Mouse (Mus musculus) liver, embryonic 14.5 days (tissue): ENCODE measurements around the gene Slc24a1.

Experiments used
- CTCF ChIP-seq: IDR thresholded peaks from 2 replicates; pipeline ENCODE4 v1.5.1; 2016; ENCODE audit warnings: antibody characterized with exemption, low read depth, control low read depth
- EP300 ChIP-seq: IDR thresholded peaks from 2 replicates; pipeline ENCODE4 v1.6.1; 2016; ENCODE audit warnings: antibody characterized with exemption, low read depth

- TF ChIP-seq CTCF = no peak
- TF ChIP-seq EP300 = no peak
These were observed 10.6 kb downstream of the Slc24a1 start for GRCm38 (mm10) chr9:64940731-64941346.
